9 mouse cellular contexts compared by ENCODE assay signal in genomic region chr6:42692517-42693190, GRCm38 (mm10). TPM values are rescaled to one million over a fixed set of nuclear protein-coding genes. Genes with fewer than 3 reads are reported as not detected.
DNase-seq lines count a peak whose midpoint lies in the region; ATAC-seq and TF ChIP-seq lines count a peak whose summit lies in the region.
"Had no signal": no experiment of that assay in that cellular context is flagged by ENCODE, and none has a peak within 500 bp of the region (broad histone marks: within the 10 kb centered on the region; RNA-seq: fewer than 3 reads in every experiment).

No protein-coding gene starts in this region.

- no peaks in the 10 kb centered on the region for H3K9me3 ChIP-seq in ES-Bruce4 (replicated peaks; ENCODE audit: control insufficient read depth, insufficient read depth, low read length, poor library complexity, severe bottlenecking)
- peaks cover under 1% of the 10 kb centered on the region; the same call in 1 of the 2 replicates for H3K9me3 ChIP-seq in forebrain, embryonic 14.5 days (replicated peaks; ENCODE audit: control insufficient read depth, low read length)
- H3K9me3 ChIP-seq in heart, postnatal 0 days (replicated peaks; ENCODE audit: control insufficient read depth, low read length): no peaks in the 10 kb centered on the region
- no peaks in the 10 kb centered on the region for H3K9me3 ChIP-seq in liver, embryonic 12.5 days (replicated peaks)

- ATAC-seq in forebrain, embryonic 14.5 days: peak; percentile 95
- peak; percentile 90 for ATAC-seq in heart, postnatal 0 days (ENCODE audit: insufficient read depth, low read depth)
- ATAC-seq in liver, embryonic 12.5 days: peak; percentile 82

- WGBS in forebrain, embryonic 14.5 days: under 1% methylated on average over 32 of the region's 32 CpGs
- under 1% methylated on average over 32 of the region's 32 CpGs for WGBS in heart, postnatal 0 days
- WGBS in liver, embryonic 12.5 days (ENCODE audit: insufficient replicate concordance): under 1% methylated on average over 32 of the region's 32 CpGs

- no peaks in the 10 kb centered on the region for H3K27me3 ChIP-seq in ES-Bruce4 (ENCODE audit: control insufficient read depth, insufficient read depth, low read length, poor library complexity, severe bottlenecking)
- no peaks in the 10 kb centered on the region for H3K27me3 ChIP-seq in forebrain, embryonic 14.5 days (replicated peaks; ENCODE audit: control insufficient read depth, insufficient read depth, low read length)
- H3K27me3 ChIP-seq in heart, postnatal 0 days (ENCODE audit: control insufficient read depth, insufficient read depth, low read length): no peaks in the 10 kb centered on the region
- H3K27me3 ChIP-seq in liver, embryonic 12.5 days (replicated peaks): no peaks in the 10 kb centered on the region

- TF ChIP-seq CTCF in ES-Bruce4 (IDR thresholded peaks at IDR 0.05; ENCODE audit: low read depth, low read length): no peak
- TF ChIP-seq CTCF in heart, postnatal 0 days (IDR thresholded peaks at IDR 0.05; ENCODE audit: low read depth): no peak

- DNase-seq in cerebellum, adult 11 months: peak; percentile 80
- DNase-seq in forebrain, embryonic 14.5 days (ENCODE audit: low spot score): peak; percentile 96
- peak; percentile 88 for DNase-seq in heart, postnatal 0 days (ENCODE audit: low spot score)
- peak; percentile 88 for DNase-seq in kidney, postnatal 36 days
- peak; percentile 85 for DNase-seq in neural tube, embryonic 10.5 days (ENCODE audit: extremely low spot score, low spot score)
- peak; percentile 67 for DNase-seq in urinary bladder, adult 2 months (ENCODE audit: low spot score)

- H3K9ac ChIP-seq in ES-Bruce4 (ENCODE audit: low read depth, poor library complexity, severe bottlenecking): peak overlapping the region; percentile 75
- peak overlapping the region; percentile 96 for H3K9ac ChIP-seq in forebrain, embryonic 14.5 days (ENCODE audit: low read length)
- peak overlapping the region; percentile 79 for H3K9ac ChIP-seq in heart, postnatal 0 days (replicated peaks; ENCODE audit: low read depth, low read length)
- H3K9ac ChIP-seq in liver, embryonic 12.5 days: peak overlapping the region; percentile 73

- H3K27ac ChIP-seq in ES-Bruce4 (ENCODE audit: insufficient read depth, low read length): no peak overlapping the region
- H3K27ac ChIP-seq in forebrain, embryonic 14.5 days (ENCODE audit: low read depth, low read length): peak overlapping the region; percentile 97
- H3K27ac ChIP-seq in heart, postnatal 0 days (ENCODE audit: low read depth): peak overlapping the region; percentile 89
- peak overlapping the region; percentile 68 for H3K27ac ChIP-seq in liver, embryonic 12.5 days

- peak overlapping the region; percentile 75 for H3K4me2 ChIP-seq in forebrain, embryonic 14.5 days (ENCODE audit: low read length)
- H3K4me2 ChIP-seq in heart, postnatal 0 days (ENCODE audit: low read depth, low read length): peak overlapping the region; percentile 87
- H3K4me2 ChIP-seq in liver, embryonic 12.5 days: peak overlapping the region; percentile 83

- peak overlapping the region; percentile 75 for H3K4me3 ChIP-seq in ES-Bruce4 (ENCODE audit: low read depth, low read length)
- H3K4me3 ChIP-seq in forebrain, embryonic 14.5 days (ENCODE audit: low read depth, low read length): peak overlapping the region; percentile 79
- H3K4me3 ChIP-seq in heart, postnatal 0 days (ENCODE audit: low read depth, low read length): peak overlapping the region; percentile 79
- H3K4me3 ChIP-seq in liver, embryonic 12.5 days: peak overlapping the region; percentile 67

- H3K4me1 ChIP-seq in ES-Bruce4 (ENCODE audit: control insufficient read depth, insufficient read depth, low read length): no peaks in the 10 kb centered on the region
- 0 out of 2 replicates have a peak, but pooled peaks cover 5% of the 10 kb centered on the region for H3K4me1 ChIP-seq in forebrain, embryonic 14.5 days (ENCODE audit: control insufficient read depth, insufficient read depth, low read length)
- peaks cover 4% of the 10 kb centered on the region for H3K4me1 ChIP-seq in heart, postnatal 0 days (ENCODE audit: control insufficient read depth, insufficient read depth)
- peaks cover 22% of the 10 kb centered on the region for H3K4me1 ChIP-seq in liver, embryonic 12.5 days

- no peak for TF ChIP-seq EP300 in ES-Bruce4 (IDR thresholded peaks at IDR 0.05; ENCODE audit: insufficient read depth, low read depth, low read length)
- no peak for TF ChIP-seq EP300 in heart, postnatal 0 days (IDR thresholded peaks at IDR 0.05; ENCODE audit: low read depth)

- H3K36me3 ChIP-seq in ES-Bruce4 (ENCODE audit: control insufficient read depth, insufficient read depth, low read length, poor library complexity, severe bottlenecking): no peaks in the 10 kb centered on the region
- H3K36me3 ChIP-seq in forebrain, embryonic 14.5 days (ENCODE audit: control insufficient read depth, insufficient read depth, low read length): peaks cover 6% of the 10 kb centered on the region; the same call in 1 of the 2 replicates
- H3K36me3 ChIP-seq in heart, postnatal 0 days (replicated peaks; ENCODE audit: control insufficient read depth, insufficient read depth, low read length): peaks cover 4% of the 10 kb centered on the region; the same call in 1 of the 2 replicates
- H3K36me3 ChIP-seq in liver, embryonic 12.5 days: no peaks in the 10 kb centered on the region

- no peak for TF ChIP-seq POLR2A in ES-Bruce4 (IDR thresholded peaks at IDR 0.05; ENCODE audit: insufficient read depth, low read length)

RNA-seq across cellular contexts. Expression of gene Tcaf1, which starts 17.2 kb away (rescaled TPM):
- polyA plus RNA-seq in ES-Bruce4 (2011; ENCODE audit: insufficient read depth, insufficient read length, low read depth, missing spikeins): 25.2 and 35.6 TPM in 2 replicates
- polyA plus RNA-seq in forebrain, embryonic 14.5 days (2014; fragmentation: Nextera tagmentation; extraction: Ambion mirVana): 176 and 209 TPM in 2 replicates
- 35.7 and 45.1 TPM in 2 replicates for total RNA-seq in heart, postnatal 0 days (2014; rRNA removed; ENCODE audit: low replicate concordance)
- polyA plus RNA-seq in heart, postnatal 0 days (2015; fragmentation: Nextera tagmentation; extraction: Ambion mirVana): 23.9 and 24.8 TPM in 2 replicates
- 10.1 and 10.2 TPM in 2 replicates for polyA plus RNA-seq in liver, embryonic 12.5 days (2016; fragmentation: Nextera tagmentation; extraction: Ambion mirVana)
- polyA plus RNA-seq in urinary bladder, adult 2 months (2012; rRNA removed): 26.5 and 30.1 TPM in 2 replicates
- total RNA-seq: MEL had no signal

RNA-seq across cellular contexts. Expression of gene Olfr453, which starts 46.5 kb away (rescaled TPM):
- not detected in 2 replicates for polyA plus RNA-seq in ES-Bruce4 (2011; ENCODE audit: insufficient read depth, insufficient read length, low read depth, missing spikeins)
- not detected in 2 replicates for polyA plus RNA-seq in forebrain, embryonic 14.5 days (2014; fragmentation: Nextera tagmentation; extraction: Ambion mirVana)
- total RNA-seq in heart, postnatal 0 days (2014; rRNA removed; ENCODE audit: low replicate concordance): not detected in 2 replicates
- polyA plus RNA-seq in heart, postnatal 0 days (2015; fragmentation: Nextera tagmentation; extraction: Ambion mirVana): not detected in 2 replicates
- not detected in 2 replicates for polyA plus RNA-seq in liver, embryonic 12.5 days (2016; fragmentation: Nextera tagmentation; extraction: Ambion mirVana)
- polyA plus RNA-seq in urinary bladder, adult 2 months (2012; rRNA removed): not detected in 2 replicates
- total RNA-seq: MEL had no signal

RNA-seq across cellular contexts. Expression of gene Tcaf2, which starts 47.6 kb away (rescaled TPM):
- polyA plus RNA-seq in ES-Bruce4 (2011; ENCODE audit: insufficient read depth, insufficient read length, low read depth, missing spikeins): 3.4 and 4.5 TPM in 2 replicates
- polyA plus RNA-seq in forebrain, embryonic 14.5 days (2014; fragmentation: Nextera tagmentation; extraction: Ambion mirVana): 0.55 and 0.63 TPM in 2 replicates
- 2.0 and 2.7 TPM in 2 replicates for total RNA-seq in heart, postnatal 0 days (2014; rRNA removed; ENCODE audit: low replicate concordance)
- 1.2 and 1.5 TPM in 2 replicates for polyA plus RNA-seq in heart, postnatal 0 days (2015; fragmentation: Nextera tagmentation; extraction: Ambion mirVana)
- polyA plus RNA-seq in liver, embryonic 12.5 days (2016; fragmentation: Nextera tagmentation; extraction: Ambion mirVana): 0.46 and 0.53 TPM in 2 replicates
- 4.8 and 7.3 TPM in 2 replicates for polyA plus RNA-seq in urinary bladder, adult 2 months (2012; rRNA removed)
- total RNA-seq: MEL had no signal
